ENCODE assay signal across 9 mouse cellular contexts in the genomic region with DNA sequence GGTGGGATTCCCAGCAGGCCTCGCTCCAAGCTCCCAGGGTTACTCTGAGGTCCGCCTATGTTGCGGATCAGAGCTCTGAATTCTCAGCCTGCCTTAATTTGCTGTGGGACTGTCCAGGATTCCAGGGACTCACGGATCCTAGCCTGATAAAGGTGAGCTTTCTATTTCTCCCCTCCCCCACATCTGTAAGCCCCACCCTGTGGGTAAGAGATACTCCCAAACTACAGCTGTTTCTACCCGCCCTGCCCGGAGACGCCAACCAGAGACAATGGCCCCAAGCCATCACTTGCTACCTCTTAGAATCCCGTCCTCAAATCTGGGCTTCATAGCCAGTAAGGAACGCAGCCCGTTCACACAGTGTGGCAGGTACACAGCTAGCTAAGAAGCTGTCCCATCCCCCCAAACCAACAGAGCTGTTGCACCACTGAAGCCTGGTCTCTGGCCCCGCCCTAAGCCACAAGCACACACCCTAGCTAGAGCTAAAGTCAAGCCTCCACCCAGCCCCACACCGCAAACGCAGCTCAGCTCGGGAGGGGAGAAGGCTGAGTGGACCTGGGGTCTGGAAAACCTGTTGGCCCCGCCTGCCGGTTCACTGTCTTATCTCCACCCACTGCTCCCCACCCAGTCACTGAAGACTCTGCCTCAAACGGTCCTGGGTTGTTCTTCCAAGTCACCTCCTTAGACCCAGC. TPM values are rescaled to one million over a fixed set of nuclear protein-coding genes. Genes with fewer than 3 reads are reported as not detected.
DNase-seq lines count a peak whose midpoint lies in the region; ATAC-seq and TF ChIP-seq lines count a peak whose summit lies in the region.
"Had no signal": no experiment of that assay in that cellular context is flagged by ENCODE, and none has a peak within 500 bp of the region (broad histone marks: within the 10 kb centered on the region; RNA-seq: fewer than 3 reads in every experiment).

No protein-coding gene starts in this region.

- H3K4me3 ChIP-seq in G1E (ENCODE audit: low read depth, low read length) = peak overlapping the region; percentile 66; the same call in 1 of the 2 replicates
- no peak overlapping the region for H3K4me3 ChIP-seq in hindbrain, embryonic 11.5 days (ENCODE audit: low read depth, low read length)
- peak overlapping the region; percentile 48; the same call in 1 of the 2 replicates for H3K4me3 ChIP-seq in spleen, adult 2 months (ENCODE audit: extremely low read depth, insufficient read depth, insufficient read length)
- H3K4me3 ChIP-seq: heart, adult 2 months had no signal

- H3K9me3 ChIP-seq in G1E (replicated peaks) = no peaks in the 10 kb centered on the region
- no peaks in the 10 kb centered on the region for H3K9me3 ChIP-seq in hindbrain, embryonic 11.5 days (ENCODE audit: control insufficient read depth, low read length)

- peak; percentile 84 for ATAC-seq in G1E (ENCODE audit: extremely low read depth, insufficient number of reproducible peaks, low FRiP score, poor library complexity, severe bottlenecking)
- no peak for ATAC-seq in hindbrain, embryonic 11.5 days (ENCODE audit: low FRiP score)

- peaks cover 31% of the 10 kb centered on the region for H3K27me3 ChIP-seq in G1E (ENCODE audit: insufficient read depth, low read length)
- H3K27me3 ChIP-seq in hindbrain, embryonic 11.5 days (ENCODE audit: control insufficient read depth, insufficient read depth, low read length) = no peaks in the 10 kb centered on the region; the same call in 1 of the 2 replicates
- peaks cover 12% of the 10 kb centered on the region for H3K27me3 ChIP-seq in spleen, adult 2 months (ENCODE audit: control insufficient read depth, insufficient read depth, low read length)

- 10% methylated on average over 17 of the region's 17 CpGs for WGBS in hindbrain, embryonic 11.5 days
- 14% methylated on average over 17 of the region's 17 CpGs for WGBS in spleen, adult 2 months

- H3K27ac ChIP-seq in hindbrain, embryonic 11.5 days (ENCODE audit: low read depth, low read length) = 0 out of 2 replicates have a peak overlapping the region, but pooled peaks have one; percentile 90
- peak overlapping the region; percentile 71 for H3K27ac ChIP-seq in spleen, adult 2 months (ENCODE audit: insufficient read depth, low read length)
- H3K27ac ChIP-seq: heart, adult 2 months had no signal

- H3K36me3 ChIP-seq in G1E (replicated peaks) = no peaks in the 10 kb centered on the region
- H3K36me3 ChIP-seq in hindbrain, embryonic 11.5 days (ENCODE audit: control insufficient read depth, insufficient read depth, low read length) = no peaks in the 10 kb centered on the region
- no peaks in the 10 kb centered on the region for H3K36me3 ChIP-seq in spleen, adult 2 months (ENCODE audit: control insufficient read depth, insufficient read depth, low read length)

- peak; percentile 87 for DNase-seq in CD4-positive helper T cell, adult 2 months (ENCODE audit: low read depth, low spot score)
- DNase-seq in G1E (ENCODE audit: low spot score) = peak; percentile 83
- no peak for DNase-seq in hindbrain, embryonic 11.5 days (ENCODE audit: low spot score)
- peak; percentile 28 for DNase-seq in lung, postnatal 10 days
- DNase-seq in spleen, adult 2 months (ENCODE audit: low read depth in 1 of 2, low spot score in 2 of 2) = peak; percentile 49 to 59
- DNase-seq in frontal cortex, adult 2 months (ENCODE audit: extremely low spot score in 1 of 2, low spot score in 1 of 2) = no peak
- DNase-seq in Muller cell, postnatal 12 days (ENCODE audit: inconsistent ontology term) = no peak
- DNase-seq in right cerebral cortex, adult 18-20 months = no peak

- H3K4me2 ChIP-seq in hindbrain, embryonic 11.5 days (replicated peaks; ENCODE audit: low read depth, low read length) = peak overlapping the region; percentile 29; the same call in 1 of the 2 replicates

- TF ChIP-seq POLR2A in spleen, adult 2 months (IDR thresholded peaks at IDR 0.05; ENCODE audit: low read depth, low read length) = peak; percentile 24; the same call in 1 of the 2 replicates

- H3K4me1 ChIP-seq in G1E (ENCODE audit: insufficient read depth, low read depth, low read length) = peaks cover 61% of the 10 kb centered on the region
- peaks cover 37% of the 10 kb centered on the region for H3K4me1 ChIP-seq in hindbrain, embryonic 11.5 days (replicated peaks; ENCODE audit: control insufficient read depth, insufficient read depth, low read length)
- H3K4me1 ChIP-seq in spleen, adult 2 months (ENCODE audit: control insufficient read depth, insufficient read depth, insufficient read length) = peaks cover 23% of the 10 kb centered on the region

- H3K9ac ChIP-seq in hindbrain, embryonic 11.5 days (ENCODE audit: low read depth, low read length) = 0 out of 2 replicates have a peak overlapping the region, but pooled peaks have one; percentile 2

- no peak for TF ChIP-seq CTCF in G1E (IDR thresholded peaks at IDR 0.05; ENCODE audit: low read depth, low read length)
- no peak for TF ChIP-seq CTCF in spleen, adult 2 months (IDR thresholded peaks at IDR 0.05; ENCODE audit: extremely low read depth, insufficient read depth, insufficient read length, insufficient replicate concordance)

RNA-seq across cellular contexts. Expression of a gene that starts 23.9 kb away (rescaled TPM):
- total RNA-seq in G1E (2014; fragmentation: Nextera tagmentation) (0.38 and 1.6 TPM in 2 replicates), G1E (2017) (0.06 and 0.16 TPM in 2 replicates)
- polyA plus RNA-seq in G1E (2012) = 0.58 and 0.59 TPM in 2 replicates
- 40.1 and 51.9 TPM in 2 replicates for polyA plus RNA-seq in hindbrain, embryonic 11.5 days (2014; fragmentation: Nextera tagmentation; extraction: Ambion mirVana)
- 61.7 and 83.3 TPM in 2 replicates for polyA plus RNA-seq in spleen, adult 2 months (2012; rRNA removed)
- polyA plus RNA-seq in frontal cortex, adult 2 months (2012; rRNA removed) = 11.5 and 12.2 TPM in 2 replicates

Comparison
In these comparisons a context has a peak if more than half of its experiments do, and no peak if none do; other contexts are left out.
1. DNase-seq: peak in CD4-positive helper T cell, adult 2 months (single experiment), G1E (single experiment), lung, postnatal 10 days (single experiment) and spleen, adult 2 months (2 of 2); none in hindbrain, embryonic 11.5 days (single experiment), frontal cortex, adult 2 months (0 of 2), Muller cell, postnatal 12 days (single experiment) and right cerebral cortex, adult 18-20 months (single experiment).